Mouse (Mus musculus) spleen, adult 2 months (tissue): ENCODE data around the gene 1700056E22Rik. TPM values are rescaled to one million over a fixed set of nuclear protein-coding genes. Genes with fewer than 3 reads are reported as not detected.

Experiments used
- DNase-seq, 2 experiments: peaks; one replicate each; pipeline versions ENCODE4 v3.0.0 to v3.0.0-alpha.2; 2012 to 2021; ENCODE audit warnings: low spot score in 2 of 2, low read depth in 1 of 2
- H3K27ac ChIP-seq: fragments of 200-500 bp; 2 replicates; pipeline ENCODE4 v1.5.1; 2012; ENCODE audit warnings: low read length, inconsistent platforms; ENCODE audit not compliant: insufficient read depth
- H3K27me3 ChIP-seq: fragments of 200-500 bp; 2 replicates; pipeline ENCODE4 v1.6.1; 2012; ENCODE audit warnings: mild to moderate bottlenecking, moderate library complexity, low read length, inconsistent platforms; ENCODE audit not compliant: control insufficient read depth, insufficient read depth
- H3K36me3 ChIP-seq: fragments of 200-500 bp; 2 replicates; pipeline ENCODE4 v1.6.1; 2012; ENCODE audit warnings: mild to moderate bottlenecking, low read length, inconsistent platforms; ENCODE audit not compliant: control insufficient read depth, insufficient read depth
- H3K4me1 ChIP-seq: fragments of 200-500 bp; 2 replicates; pipeline ENCODE4 v1.6.1; 2011; ENCODE audit warnings: inconsistent platforms; ENCODE audit not compliant: control insufficient read depth, insufficient read depth, insufficient read length
- H3K4me3 ChIP-seq: fragments of 200-500 bp; 2 replicates; pipeline ENCODE4 v1.5.1; 2011; ENCODE audit warnings: mild to moderate bottlenecking, inconsistent platforms; ENCODE audit not compliant: insufficient read depth, insufficient read length; ENCODE audit errors: extremely low read depth
- CTCF ChIP-seq: fragments of 200-500 bp; IDR thresholded peaks from 2 replicates; pipeline ENCODE4 v1.5.1; 2011; ENCODE audit warnings: mild to moderate bottlenecking, inconsistent platforms; ENCODE audit not compliant: insufficient read depth, insufficient read length, insufficient replicate concordance; ENCODE audit errors: extremely low read depth
- POLR2A ChIP-seq: fragments of 200-500 bp; IDR thresholded peaks from 2 replicates; pipeline ENCODE4 v1.6.1; 2011; ENCODE audit warnings: low read depth, low read length, inconsistent platforms
- WGBS: fragments of 180-500 bp; shearing (Covaris S2); methylation state at CpG from one replicate; pipeline ENCODE4 v1.1.7; 2018; 5-methylcytosine and 5-hydroxymethylcytosine counted together
- polyA plus RNA-seq: library from polyadenylated mRNA; depleted of rRNA; stranded (reverse); fragments of >200 nt; gene quantifications from 2 replicates; pipeline ENCODE4 v1.2.3, GENCODE M21; 2012

Gene 1700056E22Rik
- polyA plus RNA-seq, 1 experiment, result 1.8 TPM

DNA sequence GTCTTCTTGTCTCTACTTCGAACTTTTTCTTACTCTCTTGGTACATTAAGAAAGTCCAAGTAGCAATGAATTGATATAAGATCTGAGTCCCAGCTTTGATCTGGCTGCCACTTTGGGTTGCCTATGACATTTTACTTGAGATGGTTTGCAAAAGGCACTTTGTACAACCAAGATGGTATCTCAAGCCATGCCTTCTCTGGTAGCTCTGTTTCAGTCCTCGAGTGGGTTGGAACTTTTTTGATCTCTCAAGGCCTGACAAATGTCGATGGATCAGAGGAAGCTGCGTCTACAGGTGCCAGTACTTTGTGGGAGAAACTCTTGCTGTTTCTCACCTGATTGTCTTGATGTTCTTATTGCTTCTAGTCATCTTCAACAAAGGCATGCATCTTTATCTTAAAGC, 3.7 kb upstream of the 1700056E22Rik start:
- no peaks in the 10 kb centered on the region for H3K27me3 ChIP-seq
- no peaks in the 10 kb centered on the region; the same call in 1 of the 2 replicates for H3K36me3 ChIP-seq
- whole genome bisulfite sequencing, result 81% methylated on average over 4 of the region's 4 CpGs
- H3K4me3 ChIP-seq, result no peak overlapping the region
- no peak overlapping the region for H3K27ac ChIP-seq
- no peak for DNase-seq
- peaks cover 20% of the 10 kb centered on the region; the same call in 1 of the 2 replicates for H3K4me1 ChIP-seq
- no peak for TF ChIP-seq POLR2A
- TF ChIP-seq CTCF, result no peak

DNA sequence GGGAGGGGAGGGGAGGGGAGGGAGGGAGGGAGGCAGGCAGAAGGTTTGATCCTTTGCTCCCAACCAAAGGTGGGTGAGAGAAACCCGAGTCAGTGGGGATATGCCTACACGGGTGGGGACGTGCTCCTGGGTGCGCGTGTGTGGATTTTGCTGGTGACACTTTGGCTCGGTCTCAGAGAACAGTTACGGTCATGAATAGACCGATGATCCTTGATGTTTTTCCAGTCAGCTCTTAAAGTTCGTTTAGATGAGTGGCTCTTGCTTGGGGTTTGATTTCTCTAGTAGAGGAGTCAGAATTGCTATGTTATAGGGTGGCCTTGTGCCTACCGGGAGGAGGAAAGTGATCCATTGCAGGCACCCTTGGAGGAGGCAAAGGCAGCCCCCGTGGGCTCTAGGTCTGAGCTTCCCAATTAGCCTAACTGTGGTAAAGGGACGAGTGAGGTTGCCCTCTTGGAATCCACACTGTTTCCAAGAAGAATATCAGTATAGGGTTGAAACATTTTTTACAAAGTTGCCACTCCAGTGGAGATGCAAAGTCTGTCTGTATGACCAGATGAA, 1.3 kb upstream of the 1700056E22Rik start:
- Histone ChIP-seq H3K4me1 (peaks cover 12% of the 10 kb centered on the region; the same call in 1 of the 2 replicates), H3K27ac (no peak overlapping the region), H3K36me3 (no peaks in the 10 kb centered on the region; the same call in 1 of the 2 replicates), H3K4me3 (peak overlapping the region; percentile 48), H3K27me3 (no peaks in the 10 kb centered on the region)
- no peak for DNase-seq
- 40% methylated on average over 12 of the region's 12 CpGs for WGBS
- TF ChIP-seq CTCF (no peak), POLR2A (no peak)

DNA sequence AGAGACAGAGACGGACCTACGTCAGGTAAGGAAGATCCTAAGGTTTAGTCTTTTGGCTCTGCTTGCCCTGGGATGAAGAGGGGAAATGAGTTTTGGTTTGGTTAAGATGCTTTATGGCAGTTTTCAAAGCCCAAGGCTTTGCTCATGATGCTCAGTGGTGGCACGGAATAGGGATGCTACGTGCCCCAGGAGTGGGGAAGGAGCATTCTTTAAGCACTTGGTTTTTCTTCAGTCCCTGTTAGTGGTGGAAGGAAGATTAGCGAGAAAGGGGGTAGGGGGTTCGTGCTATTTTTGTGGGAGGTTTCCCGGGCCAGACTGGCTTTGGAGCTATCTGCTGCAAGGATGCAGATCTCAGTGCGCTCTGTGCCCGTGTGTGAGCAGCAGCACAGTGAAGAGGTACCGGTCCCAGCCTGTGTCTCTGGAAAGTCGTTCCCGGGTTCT, 660 bp upstream of the 1700056E22Rik start:
- Histone ChIP-seq H3K27me3 (no peaks in the 10 kb centered on the region), H3K36me3 (no peaks in the 10 kb centered on the region; the same call in 1 of the 2 replicates), H3K27ac (peak overlapping the region; percentile 58), H3K4me1 (peaks cover 12% of the 10 kb centered on the region; the same call in 1 of the 2 replicates), H3K4me3 (peak overlapping the region; percentile 83)
- no peak for DNase-seq
- TF ChIP-seq CTCF (no peak), POLR2A (no peak)
- 1% methylated on average over 12 of the region's 12 CpGs for WGBS

DNA sequence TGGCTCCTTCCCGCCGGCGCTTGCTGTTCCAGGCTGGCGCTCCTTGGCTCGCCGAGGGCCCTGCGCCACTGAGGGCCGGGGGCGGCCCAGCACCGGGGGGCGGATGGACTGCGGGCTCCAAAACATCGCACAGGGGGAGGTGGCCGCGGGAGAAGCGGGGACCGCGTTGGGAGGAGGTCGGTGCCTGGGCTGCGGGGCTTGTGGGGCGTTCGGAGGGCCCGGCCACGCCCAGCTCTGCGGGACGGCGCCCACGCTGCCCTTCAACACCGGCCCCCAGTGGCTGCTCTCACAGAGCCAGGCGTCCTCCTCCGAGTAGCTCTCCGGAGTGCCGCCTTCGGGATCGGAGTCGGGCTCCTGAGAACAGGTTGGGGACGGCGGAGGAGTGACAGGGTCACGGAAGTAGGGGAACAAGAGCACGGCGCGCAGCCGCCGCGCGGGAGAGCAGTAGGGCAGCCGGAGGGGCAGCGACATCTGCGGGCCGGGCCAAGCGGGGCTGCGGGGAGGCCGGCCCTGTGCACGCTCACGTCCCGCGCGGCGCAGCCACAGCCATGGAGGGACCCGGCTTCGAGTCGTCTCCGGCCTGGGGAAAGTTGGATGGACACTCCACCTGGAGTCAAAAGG, 601 bp downstream of the 1700056E22Rik start:
- H3K27ac ChIP-seq, result peak overlapping the region; percentile 99
- H3K4me3 ChIP-seq, result peak overlapping the region; percentile 86
- peaks cover 9% of the 10 kb centered on the region; the same call in 1 of the 2 replicates for H3K4me1 ChIP-seq
- H3K27me3 ChIP-seq, result no peaks in the 10 kb centered on the region
- H3K36me3 ChIP-seq, result no peaks in the 10 kb centered on the region
- 1% methylated on average over 62 of the region's 63 CpGs for WGBS
- DNase-seq, result peak; percentile 65 to 70
- peak; percentile 36; the same call in 1 of the 2 replicates for TF ChIP-seq CTCF
- no peak for TF ChIP-seq POLR2A

DNA sequence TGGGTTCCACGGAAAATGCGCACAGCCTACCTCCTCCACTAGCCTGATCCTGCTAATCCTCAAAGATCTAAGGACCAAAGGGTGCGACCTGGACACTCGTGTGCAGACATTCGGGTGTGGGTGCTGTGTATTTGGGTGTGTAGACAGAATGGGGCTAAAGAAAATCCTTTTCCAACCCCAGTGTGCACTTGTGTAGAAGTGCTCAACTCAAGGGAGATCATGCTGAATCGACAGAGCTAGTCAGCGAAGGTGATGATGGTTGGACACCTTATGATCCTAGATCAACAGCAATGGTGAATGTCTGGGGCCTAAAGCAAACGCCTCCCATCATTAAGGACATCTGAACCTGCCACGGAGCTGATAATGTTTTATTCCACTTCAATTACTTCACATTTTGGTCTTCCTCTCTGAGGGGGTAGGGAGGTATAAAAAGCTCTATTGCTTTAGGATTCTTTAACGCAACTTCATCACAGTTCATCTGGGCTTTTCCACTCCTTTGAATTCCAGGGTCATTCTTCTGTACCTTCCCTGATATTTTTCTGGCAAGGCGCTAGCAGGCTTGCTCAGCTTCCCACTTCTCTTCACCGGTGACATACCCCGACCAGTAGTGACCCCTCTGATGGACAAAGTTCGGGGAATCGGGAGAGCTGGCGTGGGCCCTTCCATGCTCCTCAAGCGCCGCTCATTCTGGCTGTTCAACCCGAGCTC, 1.3 kb downstream of the 1700056E22Rik start:
- DNase-seq, result no peak
- TF ChIP-seq CTCF, result no peak
- TF ChIP-seq POLR2A, result no peak
- peak overlapping the region; percentile 99 for H3K27ac ChIP-seq
- no peaks in the 10 kb centered on the region for H3K27me3 ChIP-seq
- H3K4me1 ChIP-seq, result peaks cover 9% of the 10 kb centered on the region; the same call in 1 of the 2 replicates
- no peaks in the 10 kb centered on the region for H3K36me3 ChIP-seq
- 46% methylated on average over 19 of the region's 19 CpGs for WGBS
- peak overlapping the region; percentile 86 for H3K4me3 ChIP-seq

- Histone ChIP-seq H3K4me3 (no peak overlapping the region), H3K27ac (no peak overlapping the region), H3K36me3 (no peaks in the 10 kb centered on the region), H3K4me1 (peaks cover 8% of the 10 kb centered on the region; the same call in 1 of the 2 replicates), H3K27me3 (no peaks in the 10 kb centered on the region)
- DNase-seq, result no peak
- WGBS, result 93% methylated on average over 8 of the region's 8 CpGs
- no peak for TF ChIP-seq POLR2A
- no peak for TF ChIP-seq CTCF
Measured at GRCm38 (mm10) chr1:184030070-184030802, 3.9 kb downstream of the 1700056E22Rik start.
